Mouse (Mus musculus) cerebellum, adult 2 months (tissue): ENCODE measurements at regions not wholly inside any gene's neighbourhood (a gene's known extent, or its start where the extent isn't known, plus 50 kb on each side); places are given as distances from the start of the nearest gene placed in this dataset.

Experiments
- CTCF ChIP-seq: fragments of 200-500 bp; IDR thresholded peaks from 2 replicates; pipeline ENCODE4 v1.5.1; 2011; ENCODE audit warnings: low read depth, mild to moderate bottlenecking, control low read depth, low read length, moderate library complexity, borderline replicate concordance; ENCODE audit not compliant: insufficient read depth
- POLR2A ChIP-seq: fragments of 200-500 bp; IDR thresholded peaks from 2 replicates; pipeline ENCODE4 v1.6.1; 2011; ENCODE audit warnings: low read length, control low read depth, borderline replicate concordance; ENCODE audit not compliant: insufficient read depth

GRCm38 (mm10) chr8:109172701-109173100 lies 321.1 kb upstream of the Pmfbp1 start:
- TF ChIP-seq POLR2A (no peak), CTCF (no peak)
